Mouse (Mus musculus): ENCODE measurements at regions not wholly inside any gene's neighbourhood (a gene's known extent, or its start where the extent isn't known, plus 50 kb on each side); places are given as distances from the start of the nearest gene placed in this dataset.

- Histone ChIP-seq H3K9ac (ENCODE audit: low read length) (no peak overlapping the region), H3K36me3 (ENCODE audit: control insufficient read depth, insufficient read depth, low read length) (no peaks in the 10 kb centered on the region), H3K27me3 (ENCODE audit: control insufficient read depth, insufficient read depth, low read length) (no peaks in the 10 kb centered on the region), H3K4me1 (replicated peaks; ENCODE audit: control insufficient read depth, insufficient read depth) (no peaks in the 10 kb centered on the region), H3K4me2 (replicated peaks; ENCODE audit: low read depth) (no peak overlapping the region), H3K9me3 (ENCODE audit: control insufficient read depth, low read length) (no peaks in the 10 kb centered on the region), H3K27ac (replicated peaks) (no peak overlapping the region), H3K4me3 (ENCODE audit: low read depth, low read length) (no peak overlapping the region)
- WGBS, result 77% methylated on average over 4 of the region's 4 CpGs
- DNase-seq (ENCODE audit: low spot score) (no peak), ATAC-seq (ENCODE audit: low FRiP score, low TSS enrichment) (no peak)
- TF ChIP-seq CTCF (IDR thresholded peaks at IDR 0.05; ENCODE audit: low read depth) (no peak), EP300 (optimal IDR thresholded peaks at IDR 0.05) (no peak)
Observed at GRCm38 (mm10) chr2:50887954-50888353, 261.0 kb downstream of the Rnd3 start.

- no peaks in the 10 kb centered on the region for H3K9me3 ChIP-seq (ENCODE audit: control insufficient read depth, low read length)
- 34% methylated on average over 7 of the region's 7 CpGs for WGBS
- no peaks in the 10 kb centered on the region for H3K27me3 ChIP-seq (ENCODE audit: control insufficient read depth, insufficient read depth, low read length)
- H3K4me3 ChIP-seq (ENCODE audit: low read depth, low read length), result no peak overlapping the region
- H3K4me1 ChIP-seq (replicated peaks; ENCODE audit: control insufficient read depth, insufficient read depth), result no peaks in the 10 kb centered on the region
- TF ChIP-seq EP300 (optimal IDR thresholded peaks at IDR 0.05) (no peak), CTCF (IDR thresholded peaks at IDR 0.05; ENCODE audit: low read depth) (no peak)
- DNase-seq (ENCODE audit: low spot score), result no peak
- H3K4me2 ChIP-seq (replicated peaks; ENCODE audit: low read depth), result no peak overlapping the region
- peak; percentile 35; the same call in 1 of the 2 replicates for ATAC-seq (ENCODE audit: low FRiP score, low TSS enrichment)
- H3K36me3 ChIP-seq (ENCODE audit: control insufficient read depth, insufficient read depth, low read length), result no peaks in the 10 kb centered on the region
- no peak overlapping the region for H3K27ac ChIP-seq (replicated peaks)
- no peak overlapping the region for H3K9ac ChIP-seq (ENCODE audit: low read length)
Observed at GRCm38 (mm10) chr2:50885924-50886315, 263.0 kb downstream of the Rnd3 start.

GRCm38 (mm10) chr2:50885280-50885923 lies 263.5 kb downstream of the Rnd3 start:
- ATAC-seq (ENCODE audit: low FRiP score, low TSS enrichment) (no peak), DNase-seq (ENCODE audit: low spot score) (no peak)
- H3K4me2 ChIP-seq (replicated peaks; ENCODE audit: low read depth), result no peak overlapping the region
- no peaks in the 10 kb centered on the region for H3K9me3 ChIP-seq (ENCODE audit: control insufficient read depth, low read length)
- H3K9ac ChIP-seq (ENCODE audit: low read length), result no peak overlapping the region
- no peaks in the 10 kb centered on the region for H3K4me1 ChIP-seq (replicated peaks; ENCODE audit: control insufficient read depth, insufficient read depth)
- no peak overlapping the region for H3K27ac ChIP-seq (replicated peaks)
- 48% methylated on average over 4 of the region's 4 CpGs for WGBS
- H3K27me3 ChIP-seq (ENCODE audit: control insufficient read depth, insufficient read depth, low read length), result no peaks in the 10 kb centered on the region
- no peaks in the 10 kb centered on the region for H3K36me3 ChIP-seq (ENCODE audit: control insufficient read depth, insufficient read depth, low read length)
- H3K4me3 ChIP-seq (ENCODE audit: low read depth, low read length), result no peak overlapping the region
- no peak for TF ChIP-seq EP300 (optimal IDR thresholded peaks at IDR 0.05)
- no peak for TF ChIP-seq CTCF (IDR thresholded peaks at IDR 0.05; ENCODE audit: low read depth)

GRCm38 (mm10) chr2:50881514-50882038 lies 267.3 kb downstream of the Rnd3 start:
- no peak overlapping the region for H3K4me2 ChIP-seq (replicated peaks; ENCODE audit: low read depth)
- no peak overlapping the region for H3K4me3 ChIP-seq (ENCODE audit: low read depth, low read length)
- no peaks in the 10 kb centered on the region for H3K9me3 ChIP-seq (ENCODE audit: control insufficient read depth, low read length)
- no peaks in the 10 kb centered on the region for H3K27me3 ChIP-seq (ENCODE audit: control insufficient read depth, insufficient read depth, low read length)
- TF ChIP-seq CTCF (IDR thresholded peaks at IDR 0.05; ENCODE audit: low read depth) (no peak), EP300 (optimal IDR thresholded peaks at IDR 0.05) (no peak)
- no peaks in the 10 kb centered on the region for H3K4me1 ChIP-seq (replicated peaks; ENCODE audit: control insufficient read depth, insufficient read depth)
- ATAC-seq (ENCODE audit: low FRiP score, low TSS enrichment) (no peak), DNase-seq (ENCODE audit: low spot score) (no peak)
- no peaks in the 10 kb centered on the region for H3K36me3 ChIP-seq (ENCODE audit: control insufficient read depth, insufficient read depth, low read length)
- no peak overlapping the region for H3K9ac ChIP-seq (ENCODE audit: low read length)
- no peak overlapping the region for H3K27ac ChIP-seq (replicated peaks)
- 66% methylated on average over 4 of the region's 4 CpGs for WGBS

GRCm38 (mm10) chr2:50880806-50881205 lies 268.1 kb downstream of the Rnd3 start:
- H3K9me3 ChIP-seq (ENCODE audit: control insufficient read depth, low read length), result no peaks in the 10 kb centered on the region
- no peak overlapping the region for H3K4me3 ChIP-seq (ENCODE audit: low read depth, low read length)
- H3K27me3 ChIP-seq (ENCODE audit: control insufficient read depth, insufficient read depth, low read length), result no peaks in the 10 kb centered on the region
- H3K27ac ChIP-seq (replicated peaks), result no peak overlapping the region
- H3K36me3 ChIP-seq (ENCODE audit: control insufficient read depth, insufficient read depth, low read length), result no peaks in the 10 kb centered on the region
- H3K4me1 ChIP-seq (replicated peaks; ENCODE audit: control insufficient read depth, insufficient read depth), result no peaks in the 10 kb centered on the region
- WGBS, result 89% methylated on average over 4 of the region's 4 CpGs
- H3K4me2 ChIP-seq (replicated peaks; ENCODE audit: low read depth), result no peak overlapping the region
- TF ChIP-seq EP300 (optimal IDR thresholded peaks at IDR 0.05), result no peak
- TF ChIP-seq CTCF (IDR thresholded peaks at IDR 0.05; ENCODE audit: low read depth), result no peak
- ATAC-seq (ENCODE audit: low FRiP score, low TSS enrichment) (no peak), DNase-seq (ENCODE audit: low spot score) (no peak)
- no peak overlapping the region for H3K9ac ChIP-seq (ENCODE audit: low read length)

GRCm38 (mm10) chr2:50877716-50878115 lies 271.2 kb downstream of the Rnd3 start:
- DNase-seq (ENCODE audit: low spot score) (peak; percentile 78), ATAC-seq (ENCODE audit: low FRiP score, low TSS enrichment) (peak; percentile 92)
- no peak overlapping the region for H3K4me3 ChIP-seq (ENCODE audit: low read depth, low read length)
- no peak overlapping the region for H3K9ac ChIP-seq (ENCODE audit: low read length)
- no peaks in the 10 kb centered on the region for H3K4me1 ChIP-seq (replicated peaks; ENCODE audit: control insufficient read depth, insufficient read depth)
- no peak for TF ChIP-seq CTCF (IDR thresholded peaks at IDR 0.05; ENCODE audit: low read depth)
- no peak for TF ChIP-seq EP300 (optimal IDR thresholded peaks at IDR 0.05)
- H3K27ac ChIP-seq (replicated peaks), result no peak overlapping the region
- no peaks in the 10 kb centered on the region for H3K9me3 ChIP-seq (ENCODE audit: control insufficient read depth, low read length)
- WGBS, result 43% methylated on average over 17 of the region's 17 CpGs
- H3K4me2 ChIP-seq (replicated peaks; ENCODE audit: low read depth), result 0 out of 2 replicates have a peak overlapping the region, but pooled peaks have one; percentile 28
- H3K36me3 ChIP-seq (ENCODE audit: control insufficient read depth, insufficient read depth, low read length), result no peaks in the 10 kb centered on the region
- H3K27me3 ChIP-seq (ENCODE audit: control insufficient read depth, insufficient read depth, low read length), result no peaks in the 10 kb centered on the region
